Mouse (Mus musculus) myocyte (in vitro differentiated cells): Measurements from ENCODE around the gene Tbxas1. TPM values are rescaled to one million over a fixed set of nuclear protein-coding genes. Genes with fewer than 3 reads are reported as not detected.

Experiments
- H3K27me3 ChIP-seq: one replicate; pipeline ENCODE4 v1.6.1; 2011; ENCODE audit not compliant: control insufficient read depth, insufficient read depth, insufficient read length
- H3K36me3 ChIP-seq: one replicate; pipeline ENCODE4 v1.6.1; 2011; ENCODE audit not compliant: control insufficient read depth, insufficient read depth
- H3K4me2 ChIP-seq: one replicate; pipeline ENCODE4 v1.6.1; 2011; ENCODE audit warnings: low read depth, control low read depth
- H3K4me3 ChIP-seq: one replicate; pipeline ENCODE4 v1.5.1; 2011; ENCODE audit warnings: mild to moderate bottlenecking, control low read depth, moderate library complexity
- H3K79me2 ChIP-seq: one replicate; pipeline ENCODE4 v1.6.1; 2011; ENCODE audit not compliant: control insufficient read depth, insufficient read depth
- H3ac ChIP-seq: one replicate; pipeline ENCODE4 v1.6.1; 2011; ENCODE audit not compliant: control insufficient read depth, insufficient read length
- CEBPB ChIP-seq: IDR thresholded peaks from 2 replicates; pipeline ENCODE4 v1.6.1; 2011; ENCODE audit warnings: mild to moderate bottlenecking, moderate library complexity; ENCODE audit not compliant: poor library complexity, insufficient read depth, severe bottlenecking
- E2F4 ChIP-seq: IDR thresholded peaks from one replicate; pipeline ENCODE4 v1.6.1; 2011; ENCODE audit warnings: mild to moderate bottlenecking, control low read depth, moderate library complexity; ENCODE audit not compliant: insufficient read depth
- MAX ChIP-seq: IDR thresholded peaks from one replicate; pipeline ENCODE4 v1.6.1; 2011; ENCODE audit warnings: low read depth, mild to moderate bottlenecking, control low read depth
- MYOD1 ChIP-seq, 3 experiments: IDR thresholded peaks; one replicate each; pipeline ENCODE4 v1.6.1; 2011; ENCODE audit warnings: control low read depth in 2 of 3, low read depth in 2 of 3, mild to moderate bottlenecking in 2 of 3, moderate library complexity in 1 of 3; ENCODE audit not compliant: insufficient read length in 2 of 3, control insufficient read depth in 1 of 3
- MYOG ChIP-seq, 3 experiments: IDR thresholded peaks; one replicate each; pipeline ENCODE4 v1.6.1; 2011; ENCODE audit warnings: control low read depth in 2 of 3, low read depth in 2 of 3, mild to moderate bottlenecking in 2 of 3; ENCODE audit not compliant: insufficient read length in 2 of 3, control insufficient read depth in 1 of 3, insufficient read depth in 1 of 3
- POLR2A ChIP-seq: IDR thresholded peaks from one replicate; pipeline ENCODE4 v1.6.1; 2011; ENCODE audit warnings: low read depth, mild to moderate bottlenecking, control low read depth, moderate library complexity; ENCODE audit not compliant: insufficient read length
- POLR2AphosphoS2 ChIP-seq: IDR thresholded peaks from one replicate; pipeline ENCODE4 v1.6.1; 2011; ENCODE audit warnings: low read depth, control low read depth; ENCODE audit not compliant: insufficient read length
- REST ChIP-seq: IDR thresholded peaks from one replicate; pipeline ENCODE4 v1.6.1; 2011; ENCODE audit warnings: mild to moderate bottlenecking, control low read depth, moderate library complexity; ENCODE audit not compliant: insufficient read depth, insufficient read length
- SRF ChIP-seq: IDR thresholded peaks from one replicate; pipeline ENCODE4 v1.6.1; 2011; ENCODE audit warnings: low read depth; ENCODE audit not compliant: control insufficient read depth, insufficient read length
- TCF12 ChIP-seq: IDR thresholded peaks from one replicate; pipeline ENCODE4 v1.6.1; 2011; ENCODE audit warnings: mild to moderate bottlenecking, control low read depth; ENCODE audit not compliant: poor library complexity, insufficient read depth, severe bottlenecking
- TCF3 ChIP-seq: IDR thresholded peaks from one replicate; pipeline ENCODE4 v1.6.1; 2011; ENCODE audit warnings: low read depth, control low read depth; ENCODE audit not compliant: insufficient read length
- USF1 ChIP-seq: IDR thresholded peaks from one replicate; pipeline ENCODE4 v1.6.1; 2011; ENCODE audit warnings: low read depth, mild to moderate bottlenecking, control low read depth, moderate library complexity
- polyA plus RNA-seq: library from polyadenylated mRNA; unstranded; fragments of >200 nt; fragmentation: generic; extraction: Trizol; gene quantifications from one replicate; pipeline ENCODE4 v1.2.1, GENCODE M21; 2012; ENCODE audit warnings: missing spikeins

Gene Tbxas1
- polyA plus RNA-seq, 1 experiment = not detected

DNA sequence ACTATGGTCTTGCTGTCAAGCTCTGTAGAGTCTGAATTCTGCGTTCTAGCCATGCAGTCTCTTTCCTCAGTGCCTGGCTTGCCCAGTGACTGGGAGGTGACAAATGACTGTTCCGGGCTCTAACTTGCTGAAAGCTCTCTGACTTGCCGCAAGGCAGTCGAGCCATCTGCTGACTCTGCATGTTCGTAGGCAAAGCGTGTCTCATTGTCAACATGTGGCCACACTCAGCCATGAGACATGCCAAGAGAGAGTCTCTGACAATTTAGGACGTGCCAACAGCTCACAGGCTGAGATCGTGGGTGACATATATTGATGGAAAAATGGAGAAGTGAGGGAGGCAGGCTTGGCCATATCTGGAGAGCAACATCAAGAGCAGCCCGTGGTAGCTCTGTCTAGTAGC, 37.6 kb downstream of the Tbxas1 start:
- no peak overlapping the region for H3K4me3 ChIP-seq
- H3K27me3 ChIP-seq = no peaks in the 10 kb centered on the region
- no peak for TF ChIP-seq POLR2AphosphoS2
- no peaks in the 10 kb centered on the region for H3K36me3 ChIP-seq
- no peak overlapping the region for H3K4me2 ChIP-seq
- H3K79me2 ChIP-seq = no peaks in the 10 kb centered on the region
- H3ac ChIP-seq = no peak overlapping the region

DNA sequence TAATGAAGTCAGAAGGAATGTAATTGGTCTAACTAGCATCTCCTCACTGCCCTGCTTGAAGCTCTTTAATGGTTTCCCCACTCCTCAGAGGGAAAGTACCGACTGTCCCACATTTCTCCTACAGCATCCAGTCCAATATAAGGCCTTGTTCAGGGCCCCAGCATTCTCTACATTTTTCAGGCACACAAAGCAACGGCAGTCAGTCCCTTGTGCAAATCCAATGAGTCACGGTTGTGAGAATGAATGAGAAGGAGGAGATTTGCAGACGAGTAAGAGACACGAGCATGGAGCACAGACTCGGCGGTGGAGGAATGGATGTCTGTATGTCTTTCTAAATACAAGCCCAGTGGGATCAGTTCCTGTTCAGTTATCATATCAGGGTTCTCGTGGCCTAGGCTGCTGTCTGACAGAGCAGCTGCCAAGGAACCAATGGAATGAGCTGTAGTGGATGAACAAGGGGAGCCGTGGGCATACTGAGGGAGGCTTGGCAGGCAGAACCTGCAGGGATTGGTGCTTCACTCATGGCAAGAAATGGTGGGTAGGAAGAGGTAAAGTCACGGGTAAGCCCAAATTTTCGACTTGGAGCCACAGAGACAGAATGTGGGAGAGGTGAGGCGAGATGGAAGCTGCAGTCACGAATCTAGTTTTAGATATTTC, 38.3 kb downstream of the Tbxas1 start:
- Histone ChIP-seq H3K79me2 (no peaks in the 10 kb centered on the region), H3K4me2 (no peak overlapping the region), H3K4me3 (no peak overlapping the region), H3K27me3 (no peaks in the 10 kb centered on the region), H3ac (no peak overlapping the region), H3K36me3 (no peaks in the 10 kb centered on the region)
- TF ChIP-seq SRF = no peak

DNA sequence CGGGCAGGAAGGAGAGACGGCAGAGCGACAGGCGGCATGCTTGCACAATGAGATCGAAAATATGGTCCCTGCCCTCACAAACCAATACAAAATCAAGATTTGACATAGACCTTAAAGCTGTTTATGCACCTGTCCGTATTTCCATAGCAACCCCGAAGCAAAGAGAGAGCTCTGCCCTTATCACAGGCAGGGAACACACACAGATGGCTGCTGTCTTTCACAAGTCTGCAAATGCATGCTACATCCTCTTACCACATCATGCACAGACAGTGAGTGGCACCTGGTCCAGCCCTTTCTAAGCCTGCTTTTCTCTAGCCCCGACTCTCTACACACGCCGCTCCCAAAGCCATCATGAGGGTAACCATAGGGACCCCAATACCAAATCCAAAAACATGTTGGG, 39.0 kb downstream of the Tbxas1 start:
- no peak overlapping the region for H3K4me2 ChIP-seq
- no peaks in the 10 kb centered on the region for H3K36me3 ChIP-seq
- H3ac ChIP-seq = no peak overlapping the region
- H3K27me3 ChIP-seq = no peaks in the 10 kb centered on the region
- TF ChIP-seq REST (no peak), MYOD1 (IDR thresholded peaks at IDR 0.05; ENCODE audit: control insufficient read depth in 1 of 3, insufficient read length in 2 of 3, low read depth in 2 of 3) (no peak), SRF (no peak), TCF12 (no peak), USF1 (no peak), TCF3 (no peak), MYOG (IDR thresholded peaks at IDR 0.05; ENCODE audit: control insufficient read depth in 1 of 3, insufficient read depth in 1 of 3, insufficient read length in 2 of 3, low read depth in 2 of 3) (no peak)
- H3K79me2 ChIP-seq = no peaks in the 10 kb centered on the region
- no peak overlapping the region for H3K4me3 ChIP-seq

GRCm38 (mm10) chr6:38915776-38916175, 40.6 kb downstream of the Tbxas1 start:
- H3K27me3 ChIP-seq = no peaks in the 10 kb centered on the region
- H3K36me3 ChIP-seq = no peaks in the 10 kb centered on the region
- no peak overlapping the region for H3K4me2 ChIP-seq
- H3K79me2 ChIP-seq = no peaks in the 10 kb centered on the region
- H3ac ChIP-seq = no peak overlapping the region
- H3K4me3 ChIP-seq = no peak overlapping the region
- TF ChIP-seq MYOD1 (IDR thresholded peaks at IDR 0.05; ENCODE audit: control insufficient read depth in 1 of 3, insufficient read length in 2 of 3, low read depth in 2 of 3) (no peak), USF1 (no peak), MAX (no peak), E2F4 (no peak), REST (no peak), POLR2A (no peak), TCF3 (no peak), CEBPB (no peak), TCF12 (no peak), SRF (no peak), POLR2AphosphoS2 (no peak), MYOG (IDR thresholded peaks at IDR 0.05; ENCODE audit: control insufficient read depth in 1 of 3, insufficient read depth in 1 of 3, insufficient read length in 2 of 3, low read depth in 2 of 3) (no peak)

- TF ChIP-seq E2F4 (no peak), TCF3 (no peak), MYOG (IDR thresholded peaks at IDR 0.05; ENCODE audit: control insufficient read depth in 1 of 3, insufficient read depth in 1 of 3, insufficient read length in 2 of 3, low read depth in 2 of 3) (no peak), POLR2AphosphoS2 (no peak), CEBPB (no peak), SRF (no peak), USF1 (no peak), REST (no peak), MYOD1 (IDR thresholded peaks at IDR 0.05; ENCODE audit: control insufficient read depth in 1 of 3, insufficient read length in 2 of 3, low read depth in 2 of 3) (no peak), POLR2A (no peak)
- H3K4me3 ChIP-seq = no peak overlapping the region
- no peak overlapping the region for H3ac ChIP-seq
- H3K4me2 ChIP-seq = no peak overlapping the region
- no peaks in the 10 kb centered on the region for H3K27me3 ChIP-seq
- no peaks in the 10 kb centered on the region for H3K79me2 ChIP-seq
- H3K36me3 ChIP-seq = no peaks in the 10 kb centered on the region
Measured at GRCm38 (mm10) chr6:38916571-38916970, 41.4 kb downstream of the Tbxas1 start.

- Histone ChIP-seq H3K79me2 (no peaks in the 10 kb centered on the region), H3K4me2 (no peak overlapping the region), H3K36me3 (no peaks in the 10 kb centered on the region), H3ac (no peak overlapping the region), H3K27me3 (no peaks in the 10 kb centered on the region), H3K4me3 (no peak overlapping the region)
- no peak for TF ChIP-seq E2F4
Measured at GRCm38 (mm10) chr6:38917415-38917814, 42.2 kb downstream of the Tbxas1 start.
